Mouse (Mus musculus): ENCODE results near the gene Mrpl2.

Gene Mrpl2

DNA sequence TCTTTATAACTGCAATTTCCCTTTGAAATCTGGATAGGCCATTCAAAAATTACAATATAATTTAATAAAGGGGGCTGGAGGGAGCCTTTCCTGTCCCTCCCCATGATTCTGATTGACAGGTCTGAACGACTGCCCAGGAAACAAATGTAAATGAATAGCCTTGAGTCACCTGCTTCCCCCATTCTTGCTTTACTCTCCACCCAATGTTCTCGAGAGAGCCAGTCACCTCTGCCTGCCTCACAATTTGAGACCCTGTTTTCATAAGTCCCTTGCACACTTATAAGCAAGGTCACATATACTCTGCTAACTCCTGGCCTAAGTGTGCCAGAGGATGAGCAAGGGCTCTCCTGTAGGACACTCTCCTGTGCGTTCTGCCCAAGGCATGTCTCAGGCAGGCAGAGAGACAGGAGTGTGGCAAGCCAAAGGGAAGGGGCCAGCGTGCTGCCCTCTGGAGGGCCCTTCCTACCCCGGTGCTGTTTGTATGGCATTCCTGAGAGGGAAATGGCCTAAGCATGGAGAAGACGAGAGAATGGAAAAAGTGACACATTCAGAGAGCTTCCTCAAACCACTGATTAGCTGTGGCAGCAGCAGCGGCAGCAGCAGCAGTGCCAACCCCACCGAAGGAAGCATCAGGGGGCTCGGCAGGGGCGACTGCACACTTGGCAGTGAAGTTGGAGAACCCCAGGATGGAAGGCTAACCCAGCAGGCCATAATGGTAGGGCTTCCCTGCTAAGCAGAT, 22.0 kb upstream of the Mrpl2 start:
- intact Hi-C loops (cut with DNase I): no loop called here

DNA sequence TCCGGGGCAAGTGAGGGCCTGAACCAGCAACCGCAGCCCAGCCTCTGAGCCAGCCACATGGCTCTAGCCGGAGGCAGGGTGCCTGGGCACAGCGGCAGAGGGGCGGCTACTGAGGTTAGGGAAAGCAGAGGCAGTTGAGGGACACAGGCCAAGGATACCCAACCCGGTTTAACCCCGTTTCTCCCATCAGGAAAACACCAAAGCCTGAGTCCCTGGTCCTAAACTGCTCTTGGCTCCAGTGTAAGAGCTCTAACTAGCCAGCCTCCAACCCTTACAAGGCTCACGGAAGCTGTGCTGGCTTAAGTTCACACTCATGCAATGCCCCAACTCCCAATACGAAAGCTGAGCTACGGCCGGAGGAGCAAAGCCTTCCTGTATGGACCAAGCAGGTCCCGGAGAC, 21.4 kb upstream of the Mrpl2 start:
- intact Hi-C loops (cut with DNase I): no loop called here

DNA sequence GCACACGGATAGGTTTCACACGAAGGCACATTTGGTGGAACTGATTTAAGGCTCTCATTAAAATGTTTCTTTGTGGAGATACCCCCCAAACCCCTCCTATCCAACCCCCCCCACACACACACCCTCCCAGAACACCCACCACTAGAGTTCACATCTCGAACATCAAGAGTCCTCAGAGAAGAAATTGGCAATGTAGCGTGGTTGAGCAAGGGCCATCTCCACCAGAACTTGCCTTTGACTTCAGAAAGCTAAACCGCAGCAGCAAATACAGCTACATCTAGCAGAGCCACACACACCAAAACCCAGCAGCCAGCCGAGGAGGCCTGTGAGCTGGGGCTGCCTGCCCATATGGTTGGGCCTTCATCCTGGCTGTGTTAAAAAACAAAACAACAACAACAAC, 18.6 kb upstream of the Mrpl2 start:
- intact Hi-C loops (cut with DNase I): no loop called here

DNA sequence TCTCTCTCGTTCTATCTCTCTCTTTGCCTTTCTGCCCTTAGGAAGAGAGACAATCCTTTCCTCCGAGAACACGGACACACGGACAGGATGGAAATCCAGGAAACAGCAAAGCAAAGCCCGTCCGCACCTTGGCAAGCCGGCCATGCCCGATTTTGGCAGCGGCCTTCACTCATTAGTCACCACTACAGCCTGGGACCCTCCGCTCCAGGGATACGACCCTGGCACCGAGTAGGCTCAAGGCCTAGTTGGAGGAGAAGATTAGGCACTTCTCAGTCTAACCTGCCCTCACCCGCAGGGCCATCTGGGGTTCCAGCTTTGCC, 17.6 kb upstream of the Mrpl2 start:
- intact Hi-C loops (cut with DNase I): no loop called here

- intact Hi-C loops (cut with DNase I): no loop called here
Measured at GRCm38 (mm10) chr17:46628791-46629684, 17.0 kb upstream of the Mrpl2 start, which contains the start of gene Ptk7. Ptk7 (minus strand) TSS chr17:46629504.

DNA sequence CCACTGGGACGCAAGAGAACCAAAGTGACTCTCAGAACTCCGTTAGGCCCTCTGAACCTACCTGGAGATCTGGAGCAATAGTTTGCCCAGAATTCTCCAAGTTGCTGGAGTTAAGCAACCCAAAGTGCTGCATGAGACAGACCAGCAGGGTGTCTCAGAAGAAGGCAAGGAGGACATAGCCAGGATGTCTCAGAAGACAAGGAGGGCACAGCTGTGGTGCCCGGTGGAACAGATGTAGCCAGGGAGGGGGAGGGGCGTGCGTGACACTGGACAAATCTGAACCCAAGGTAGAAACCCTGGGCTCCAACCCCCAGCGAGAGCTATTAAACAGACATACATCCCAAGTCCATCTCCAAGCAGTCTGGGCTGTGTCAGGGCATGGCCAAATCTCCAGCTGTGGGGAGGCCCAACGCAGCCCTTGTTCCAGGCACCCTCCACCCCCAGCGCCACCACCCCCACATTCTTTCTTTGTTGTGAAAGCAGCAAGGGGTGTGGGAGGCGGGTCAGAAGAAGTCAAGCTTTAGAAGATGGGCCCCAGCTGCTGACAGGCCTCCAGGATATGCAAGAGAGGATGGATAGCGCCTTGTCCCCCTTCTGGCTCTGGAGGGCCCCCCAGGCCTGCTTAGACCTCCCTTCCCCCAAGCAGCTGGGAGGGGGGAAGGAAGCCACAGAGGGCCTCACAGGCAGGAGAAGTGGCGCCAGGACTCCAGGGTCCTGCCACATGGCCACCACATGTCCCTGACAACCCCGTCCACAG, 16.2 kb upstream of the Mrpl2 start:
- intact Hi-C loops (cut with DNase I): no loop called here

DNA sequence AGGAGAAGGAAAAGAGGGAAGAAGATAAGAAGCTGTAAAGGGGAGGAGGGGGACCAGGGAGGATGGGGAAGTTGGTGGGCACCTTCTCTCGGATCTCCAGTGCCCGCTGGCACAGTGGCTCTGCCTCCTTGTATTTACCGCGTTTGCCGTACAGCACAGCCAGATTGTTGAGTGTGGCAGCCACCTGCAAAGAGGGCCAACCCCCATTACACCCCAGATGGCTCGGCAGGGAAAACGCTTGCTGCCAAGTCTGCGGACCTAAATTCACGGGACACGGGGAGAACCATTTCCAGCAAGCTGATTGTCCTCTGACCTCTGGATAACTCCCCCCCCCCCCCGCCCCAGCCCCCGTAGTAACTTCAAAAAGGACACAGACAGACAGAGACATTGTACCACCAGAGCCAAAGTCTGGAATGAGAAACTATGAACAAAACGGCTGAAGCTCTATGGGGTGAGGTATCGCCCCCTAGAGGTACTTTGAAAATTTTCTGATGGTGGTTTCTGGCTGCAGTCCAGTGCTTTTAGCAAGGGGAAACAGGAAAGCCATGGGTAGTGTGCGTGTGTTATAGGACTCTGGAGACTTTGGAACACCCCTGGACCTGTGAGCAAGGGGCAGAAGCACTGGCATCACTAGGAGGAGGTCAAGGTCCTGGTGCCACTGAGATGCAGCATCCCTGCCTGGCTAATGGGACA, 9.1 kb upstream of the Mrpl2 start:
- intact Hi-C loops (cut with DNase I): loop anchor here (2.0 to 5.0 kb wide), 2 partner anchors 35 to 112 kb away; no protein-coding TSS in a partner anchor

GRCm38 (mm10) chr17:46639929-46640328, 6.1 kb upstream of the Mrpl2 start:
- intact Hi-C loops (cut with DNase I): loop anchor here (5.0 kb wide), 1 partner anchor 38 kb away; no protein-coding TSS in a partner anchor

- intact Hi-C loops (cut with DNase I): no loop called here
Measured at GRCm38 (mm10) chr17:46642060-46642459, 4.0 kb upstream of the Mrpl2 start.

DNA sequence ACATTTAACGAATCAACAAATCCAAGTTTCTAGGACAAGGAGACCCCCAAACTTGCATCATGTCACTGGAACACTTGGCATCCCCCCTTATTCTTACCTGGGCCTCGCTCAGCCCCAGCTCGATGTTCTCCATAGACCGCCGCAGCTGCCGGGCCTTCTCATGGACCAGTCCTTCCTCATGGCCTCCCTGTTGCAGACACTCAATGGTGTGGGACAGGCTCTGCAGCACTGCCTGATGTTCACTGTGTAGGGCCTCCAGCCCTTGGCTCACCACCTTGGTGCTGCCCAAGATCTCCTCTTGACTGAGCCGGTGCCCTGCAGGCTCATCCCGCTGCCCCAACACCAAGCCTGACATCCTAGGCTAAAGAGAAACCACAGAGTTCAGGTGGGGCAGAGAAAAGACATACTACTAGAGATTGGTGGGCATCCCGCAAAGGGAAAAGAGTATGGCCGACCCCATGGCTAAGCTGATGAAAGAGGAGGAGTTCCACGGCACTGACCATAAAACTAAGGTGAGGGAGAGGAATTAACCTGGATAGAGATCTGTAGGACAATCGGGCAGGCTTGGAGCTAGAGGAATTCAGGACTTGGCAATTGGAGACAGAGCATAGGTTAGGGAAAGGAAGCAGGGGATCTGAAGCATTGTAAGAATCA, 1.8 kb upstream of the Mrpl2 start:
- intact Hi-C loops (cut with DNase I): no loop called here

DNA sequence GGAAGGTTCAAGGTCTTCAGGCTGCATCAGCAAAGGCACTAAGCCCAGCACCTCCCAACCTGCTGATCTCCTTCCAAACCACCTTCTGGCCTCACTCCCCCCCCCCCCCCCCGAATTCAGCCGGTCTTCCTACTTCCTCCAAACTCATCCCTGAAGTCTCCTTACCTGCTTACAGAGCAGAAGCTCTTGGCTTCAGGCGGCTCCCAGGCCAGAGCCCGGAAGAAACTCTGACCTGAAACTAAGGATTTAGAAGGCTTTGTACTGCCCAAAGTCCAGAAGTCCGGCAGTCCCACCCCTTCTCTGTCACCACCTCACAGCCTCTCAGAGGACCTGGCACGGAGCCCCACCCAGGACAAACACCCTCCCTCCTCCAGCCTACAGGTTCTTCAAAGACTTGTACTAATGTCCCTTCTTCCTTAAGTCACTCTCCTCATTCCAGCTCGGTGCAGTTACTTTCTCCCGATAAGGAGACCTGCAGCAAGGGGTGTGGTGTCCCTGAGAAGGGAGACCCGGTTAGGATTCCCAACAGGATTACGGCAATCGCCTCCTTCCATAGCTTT, 1.0 kb upstream of the Mrpl2 start:
- intact Hi-C loops (cut with DNase I): no loop called here

DNA sequence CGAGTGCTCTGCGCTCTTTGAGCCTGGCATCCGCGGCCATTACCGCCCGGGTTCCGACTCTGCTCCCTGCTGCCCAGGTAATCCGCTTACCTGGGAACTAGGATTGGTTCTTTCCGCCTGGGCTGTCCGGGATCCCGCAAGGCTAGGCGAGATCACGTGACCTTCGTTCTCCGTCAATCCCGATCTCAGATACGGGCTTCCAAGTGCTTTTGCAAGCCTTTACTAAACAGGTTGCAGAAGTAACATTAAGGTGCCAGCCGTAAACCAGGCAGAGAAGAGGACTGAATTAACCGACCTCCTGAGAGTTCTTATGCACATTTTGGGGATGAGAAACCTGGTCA, 263 bp downstream of the Mrpl2 start:
- intact Hi-C loops (cut with DNase I): no loop called here

DNA sequence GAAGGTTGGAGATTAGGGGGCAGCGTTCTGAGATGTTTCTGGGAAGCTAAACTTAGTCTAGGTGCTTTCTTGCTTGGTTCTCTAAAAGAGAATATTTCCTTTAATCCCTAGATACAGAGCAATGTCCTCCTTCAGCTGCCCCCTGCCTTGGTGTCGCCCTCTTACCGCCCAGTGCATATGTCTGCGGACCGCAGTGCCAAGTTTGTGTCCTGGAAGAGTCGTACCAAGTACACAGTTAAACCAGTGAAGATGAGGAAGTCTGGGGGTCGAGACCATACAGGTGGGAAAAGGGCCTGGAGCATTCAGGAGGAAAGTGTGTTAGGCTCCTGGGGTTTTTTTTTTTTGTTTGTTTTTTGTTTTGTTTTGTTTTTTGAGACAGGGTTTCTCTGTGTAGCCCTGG, 1.2 kb downstream of the Mrpl2 start:
- intact Hi-C loops (cut with DNase I): no loop called here

- intact Hi-C loops (cut with DNase I): no loop called here
Measured at GRCm38 (mm10) chr17:46648436-46648835, 2.4 kb downstream of the Mrpl2 start.

- intact Hi-C loops (cut with DNase I): loop anchor here (10.0 kb wide), 1 partner anchor 55 kb away; the partner anchor contains the start of gene Ppp2r5d
Measured at GRCm38 (mm10) chr17:46649811-46650210, 3.8 kb downstream of the Mrpl2 start.

DNA sequence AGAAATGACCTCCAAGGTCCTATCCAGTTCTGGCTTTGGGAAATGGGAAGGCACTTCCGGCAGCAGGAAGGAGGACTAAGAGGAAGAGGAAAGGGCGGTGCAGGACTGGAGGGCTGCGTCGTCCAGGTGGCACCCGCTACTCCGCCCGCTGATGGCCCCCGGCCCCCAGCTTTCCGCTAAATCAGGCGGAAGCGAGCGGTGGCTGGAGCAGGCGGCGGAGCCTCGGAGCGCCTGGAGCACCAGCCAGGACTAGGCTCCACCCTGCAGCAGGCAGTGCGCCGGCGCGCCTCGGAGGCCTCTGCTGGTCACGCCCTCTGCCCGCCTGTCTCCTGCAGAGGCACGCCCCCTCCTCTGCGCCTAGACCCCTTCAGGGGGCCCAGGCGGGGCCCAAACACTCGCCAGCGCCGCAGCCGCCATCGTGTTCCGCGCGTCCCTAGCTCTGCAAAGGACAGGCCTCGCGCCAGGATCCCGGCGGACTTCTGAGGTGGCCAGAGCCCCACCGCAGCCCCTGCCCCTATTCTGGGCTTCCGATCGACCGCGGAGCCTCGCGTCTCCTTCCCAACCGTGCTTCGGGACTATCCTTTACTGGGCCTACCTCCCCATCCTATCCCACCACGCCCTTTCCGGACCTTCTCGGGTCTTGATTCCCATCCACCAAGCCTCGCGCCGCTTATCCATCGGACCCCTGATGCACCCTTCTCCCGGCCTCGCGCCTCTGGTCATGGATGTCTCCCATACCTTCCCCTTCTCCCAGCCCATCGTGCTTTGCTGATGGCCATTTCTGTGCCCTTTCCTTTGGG, 4.4 kb downstream of the Mrpl2 start, which contains the start of gene Cul7:
Cul7 (plus strand) TSS at position 106 of the 800 bp plus-strand sequence.
- intact Hi-C loops (cut with DNase I): loop anchor here (10.0 kb wide), 1 partner anchor 54 kb away; the partner anchor contains the start of gene Ppp2r5d

DNA sequence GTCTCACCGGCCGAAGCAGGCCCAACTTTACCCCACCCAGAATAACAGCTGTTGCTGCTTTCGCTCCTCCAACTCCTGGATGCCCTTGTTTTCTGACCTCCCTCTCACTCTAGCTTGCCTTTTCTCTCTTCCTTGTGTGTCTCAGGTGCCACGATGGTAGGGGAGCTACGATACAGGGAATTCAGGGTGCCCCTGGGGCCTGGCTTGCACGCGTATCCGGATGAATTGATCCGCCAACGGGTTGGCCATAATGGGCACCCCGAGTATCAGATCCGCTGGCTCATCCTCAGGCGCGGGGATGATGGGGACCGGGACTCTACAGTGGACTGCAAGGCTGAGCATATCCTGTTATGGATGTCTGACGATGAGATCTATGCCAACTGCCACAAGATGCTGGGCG, 5.3 kb downstream of the Mrpl2 start:
- intact Hi-C loops (cut with DNase I): loop anchor here (10.0 kb wide), 1 partner anchor 54 kb away; the partner anchor contains the start of gene Ppp2r5d

DNA sequence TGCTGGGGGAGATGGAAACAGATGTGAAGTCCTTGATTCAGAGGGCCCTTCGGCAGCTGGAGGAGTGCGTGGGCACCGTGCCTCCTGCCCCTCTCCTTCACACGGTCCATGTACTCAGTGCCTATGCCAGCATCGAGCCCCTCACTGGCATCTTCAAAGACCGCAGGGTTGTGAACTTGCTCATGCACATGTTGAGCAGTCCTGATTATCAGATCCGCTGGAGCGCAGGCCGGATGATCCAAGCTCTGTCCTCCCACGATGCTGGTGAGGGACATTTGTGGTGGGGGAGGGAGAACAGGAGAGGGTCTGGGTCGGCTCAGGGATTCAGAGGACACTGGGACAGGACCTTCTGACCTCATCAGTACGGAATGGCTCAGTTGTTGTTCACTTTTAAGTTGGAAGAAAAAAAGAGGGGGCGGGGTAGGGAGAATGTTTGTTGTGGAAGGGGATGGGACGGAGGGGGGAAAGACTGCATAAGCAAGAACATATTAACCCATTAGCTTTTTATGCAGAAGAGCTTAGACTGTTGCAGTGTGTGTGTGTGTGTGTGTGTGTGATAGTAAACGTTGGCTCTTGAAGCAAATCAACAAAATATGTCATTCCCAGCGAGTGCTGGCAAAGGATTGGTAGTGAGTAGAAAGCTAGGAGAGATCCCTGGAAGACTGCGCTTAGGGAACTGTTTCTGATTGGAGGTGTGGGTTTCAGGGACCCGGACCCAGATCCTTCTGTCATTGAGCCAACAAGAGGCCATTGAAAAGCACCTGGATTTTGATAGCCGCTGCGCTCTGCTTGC, 5.9 kb downstream of the Mrpl2 start:
- intact Hi-C loops (cut with DNase I): loop anchor here (10.0 kb wide), 1 partner anchor 53 kb away; the partner anchor contains the start of gene Ppp2r5d

Measured in adrenal gland (tissue).